Mouse (Mus musculus): ENCODE data around the gene Ccdc86.

Ccdc86 gene

DNA sequence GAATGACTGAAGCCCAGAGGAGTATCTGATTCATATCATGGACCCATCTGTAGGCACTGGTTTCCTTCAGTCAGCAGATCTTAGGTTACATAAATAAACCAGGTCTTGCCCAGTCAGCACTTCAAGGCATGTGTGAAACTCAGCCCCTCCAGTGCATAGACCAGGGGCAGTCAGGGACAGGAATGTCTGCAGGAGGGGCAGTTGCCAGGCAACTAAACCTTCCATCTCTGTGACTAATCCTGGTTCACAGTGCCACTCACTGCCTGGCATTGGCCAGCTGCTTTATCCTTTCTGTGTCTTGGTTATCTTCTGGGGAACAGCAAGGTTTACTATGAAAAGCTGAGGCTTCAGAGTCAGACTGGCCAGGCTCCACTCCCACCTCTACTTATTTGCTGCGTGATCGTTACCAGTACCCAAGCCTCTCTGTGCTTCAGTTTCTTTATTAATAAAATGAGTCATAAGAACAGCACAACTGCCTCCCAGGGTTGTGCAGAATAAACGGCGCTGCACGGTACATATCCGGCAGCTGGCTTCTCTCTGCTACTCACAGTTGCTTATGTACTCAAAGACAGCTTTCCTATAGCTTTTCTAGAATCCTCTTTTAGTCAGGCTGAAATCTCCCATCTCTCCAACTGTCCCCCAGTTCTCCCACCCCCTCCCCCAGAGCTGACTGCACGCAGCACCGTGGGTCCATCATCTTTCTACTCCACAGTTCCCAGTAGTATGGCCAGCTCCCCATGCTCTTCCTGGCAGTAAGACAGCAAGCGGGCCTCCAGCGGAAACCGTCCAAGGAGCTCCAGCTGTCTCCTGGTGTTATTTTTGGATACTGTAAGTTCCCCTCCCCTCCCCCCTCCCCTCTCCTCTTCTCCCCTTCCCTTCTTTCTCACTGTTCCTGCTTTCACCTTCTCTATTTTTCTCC lies 3.2 kb upstream of the Ccdc86 start:
- DNase-seq (ENCODE audit: extremely low read depth, low read depth) = no peak

DNA sequence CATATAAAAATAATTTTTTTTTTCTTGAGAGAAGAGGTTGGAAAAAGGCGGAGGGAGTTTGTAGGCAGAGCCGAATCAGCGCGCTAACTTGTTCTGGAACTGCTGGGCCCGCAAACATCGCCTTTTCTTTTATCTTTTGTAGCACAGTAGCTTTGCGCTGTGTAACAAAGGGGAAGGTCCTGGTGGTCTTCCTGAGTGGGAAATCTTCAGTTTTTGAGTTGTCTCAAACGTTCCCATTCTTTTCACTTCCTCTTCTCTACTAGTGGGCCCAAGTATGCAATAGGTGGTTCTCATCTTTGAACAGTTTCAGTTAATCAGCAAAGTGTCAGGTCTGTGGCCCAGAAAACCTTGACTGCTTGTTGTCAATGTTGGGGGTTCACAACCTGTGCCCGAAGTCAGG lies 492 bp upstream of the Ccdc86 start:
- DNase-seq (ENCODE audit: extremely low read depth, low read depth) = peak; percentile 49

DNA sequence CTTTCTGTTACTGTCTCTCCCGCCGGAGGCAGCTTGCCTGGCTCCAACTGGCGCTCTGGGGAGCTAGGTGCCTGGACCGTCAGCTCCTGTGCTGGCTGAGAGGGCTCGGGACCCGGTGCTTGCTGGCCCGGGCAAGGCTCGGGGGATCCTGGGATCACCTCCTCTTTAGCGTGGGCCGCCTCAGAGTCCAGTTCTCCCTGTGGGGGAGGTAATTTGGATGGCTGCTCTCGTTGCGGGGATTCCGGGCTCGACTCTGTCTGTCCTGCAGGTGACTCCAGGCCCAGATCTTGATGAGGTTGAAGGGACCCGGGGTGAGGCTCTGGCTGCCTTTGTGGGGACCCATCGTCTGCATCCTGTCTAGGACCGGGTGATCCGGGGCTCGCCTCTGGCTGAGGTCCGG lies 650 bp downstream of the Ccdc86 start:
- no peak for DNase-seq (ENCODE audit: extremely low read depth, low read depth)

DNA sequence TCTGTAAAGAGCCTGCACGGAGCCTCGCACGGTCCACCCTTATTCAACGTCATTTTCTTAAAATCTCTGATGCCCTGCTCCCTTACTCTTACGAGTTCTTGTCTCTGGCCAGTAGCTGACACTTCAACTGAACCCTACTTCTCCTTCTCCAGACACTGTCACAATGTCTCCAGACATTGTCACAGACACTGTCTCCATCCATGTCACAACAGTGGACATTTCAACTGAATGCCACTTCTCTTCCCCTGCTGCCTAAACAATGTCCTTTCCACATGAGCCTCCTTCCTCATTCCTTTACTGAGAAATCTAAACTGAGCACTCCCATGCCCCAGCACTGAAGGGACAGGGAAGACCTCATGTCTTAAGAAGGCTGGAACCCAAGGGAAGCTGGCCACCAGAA lies 1.8 kb downstream of the Ccdc86 start:
- no peak for DNase-seq (ENCODE audit: extremely low read depth, low read depth)

DNA sequence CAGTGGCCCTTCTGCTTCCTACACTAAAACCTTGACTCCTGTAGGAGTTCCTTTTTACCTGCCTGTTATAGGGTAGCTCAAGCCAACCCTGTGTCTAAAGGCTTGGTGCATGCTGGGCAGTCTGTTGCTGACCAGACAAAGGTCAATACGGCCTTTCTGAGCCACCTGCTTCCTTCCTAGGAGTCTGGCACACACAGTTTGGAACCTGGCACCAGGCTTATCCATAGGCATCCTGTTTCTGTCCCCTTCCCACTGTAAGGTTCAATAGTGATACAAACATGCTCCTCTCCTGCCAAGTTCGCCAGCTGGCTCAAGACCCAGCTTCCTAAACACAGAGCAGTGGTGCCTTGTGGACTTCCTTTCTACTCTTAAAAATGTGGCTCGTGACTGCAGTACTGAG lies 2.6 kb downstream of the Ccdc86 start:
- DNase-seq (ENCODE audit: extremely low read depth, low read depth) = no peak

DNA sequence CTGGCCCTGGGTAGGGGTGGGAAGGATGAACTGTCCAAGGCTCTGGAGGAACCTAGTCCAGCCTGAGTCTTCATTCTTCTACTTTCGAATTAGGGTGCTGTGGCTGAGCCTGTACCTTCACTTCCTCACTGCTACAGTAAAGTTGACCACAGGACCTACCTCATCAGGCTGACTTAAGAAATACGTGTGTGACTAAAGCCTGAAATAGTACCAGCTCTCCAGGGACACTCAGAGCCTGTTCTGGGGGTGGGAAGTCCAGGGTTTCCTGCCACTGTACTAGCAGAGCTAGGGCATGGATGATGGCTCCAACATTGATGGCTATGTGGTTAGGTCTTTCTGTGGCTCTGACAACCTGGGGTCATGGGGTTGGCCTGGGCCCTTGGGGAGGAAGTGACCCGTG lies 5.1 kb downstream of the Ccdc86 start:
- no peak for DNase-seq (ENCODE audit: extremely low read depth, low read depth)

- no peak for DNase-seq (ENCODE audit: extremely low read depth, low read depth)
Measured at GRCm38 (mm10) chr19:10940801-10941457, 8.1 kb downstream of the Ccdc86 start.

DNA sequence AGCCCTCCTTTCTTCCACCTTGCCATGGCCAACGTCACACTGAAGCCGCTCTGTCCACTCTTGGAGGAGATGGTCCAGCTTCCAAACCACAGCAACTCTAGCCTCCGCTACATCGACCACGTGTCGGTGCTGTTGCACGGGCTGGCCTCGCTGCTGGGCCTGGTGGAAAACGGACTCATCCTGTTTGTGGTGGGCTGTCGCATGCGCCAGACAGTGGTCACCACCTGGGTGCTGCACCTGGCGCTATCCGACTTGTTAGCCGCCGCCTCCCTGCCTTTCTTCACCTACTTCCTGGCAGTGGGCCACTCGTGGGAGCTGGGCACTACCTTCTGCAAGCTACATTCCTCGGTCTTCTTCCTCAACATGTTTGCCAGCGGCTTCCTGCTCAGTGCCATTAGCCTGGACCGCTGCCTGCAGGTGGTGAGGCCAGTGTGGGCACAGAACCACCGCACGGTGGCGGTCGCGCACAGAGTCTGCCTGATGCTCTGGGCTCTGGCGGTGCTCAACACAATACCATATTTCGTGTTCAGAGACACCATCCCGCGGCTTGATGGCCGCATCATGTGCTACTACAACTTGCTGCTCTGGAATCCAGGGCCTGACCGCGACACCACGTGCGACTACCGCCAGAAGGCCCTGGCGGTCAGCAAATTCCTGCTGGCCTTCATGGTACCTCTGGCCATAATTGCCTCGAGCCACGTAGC lies 8.8 kb downstream of the Ccdc86 start:
- DNase-seq (ENCODE audit: extremely low read depth, low read depth) = no peak

DNA sequence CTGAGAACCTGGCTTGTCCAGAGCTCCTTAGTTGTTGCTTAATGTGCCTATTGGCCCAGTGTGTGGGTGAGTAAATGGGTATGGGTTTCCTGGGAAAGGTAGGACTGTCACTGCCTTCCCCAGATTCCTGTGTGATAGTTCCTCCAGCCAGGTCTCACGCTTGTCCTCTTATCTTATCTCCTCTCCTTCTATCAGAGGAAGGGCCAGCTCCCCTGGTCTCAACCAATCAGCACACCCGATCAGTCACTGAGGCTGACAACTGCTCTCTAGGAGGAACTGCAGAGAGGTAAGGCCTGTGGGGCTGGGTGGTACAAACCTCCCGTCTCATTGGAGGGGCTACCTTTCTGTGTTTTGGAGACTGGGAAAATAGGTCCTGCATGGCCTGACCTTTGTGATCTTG lies 10.3 kb downstream of the Ccdc86 start:
- DNase-seq (ENCODE audit: extremely low read depth, low read depth) = no peak

GRCm38 (mm10) chr19:10937110-10937563 lies 11.9 kb downstream of the Ccdc86 start, which contains the start of gene Ptgdr2:
Ptgdr2 (plus strand) TSS chr19:10937160.
- DNase-seq (ENCODE audit: extremely low read depth, low read depth) = peak; percentile 68

GRCm38 (mm10) chr19:10936077-10936476 lies 13.0 kb downstream of the Ccdc86 start:
- DNase-seq (ENCODE audit: extremely low read depth, low read depth) = no peak

GRCm38 (mm10) chr19:10935029-10935428 lies 14.0 kb downstream of the Ccdc86 start:
- DNase-seq (ENCODE audit: extremely low read depth, low read depth) = no peak

DNA sequence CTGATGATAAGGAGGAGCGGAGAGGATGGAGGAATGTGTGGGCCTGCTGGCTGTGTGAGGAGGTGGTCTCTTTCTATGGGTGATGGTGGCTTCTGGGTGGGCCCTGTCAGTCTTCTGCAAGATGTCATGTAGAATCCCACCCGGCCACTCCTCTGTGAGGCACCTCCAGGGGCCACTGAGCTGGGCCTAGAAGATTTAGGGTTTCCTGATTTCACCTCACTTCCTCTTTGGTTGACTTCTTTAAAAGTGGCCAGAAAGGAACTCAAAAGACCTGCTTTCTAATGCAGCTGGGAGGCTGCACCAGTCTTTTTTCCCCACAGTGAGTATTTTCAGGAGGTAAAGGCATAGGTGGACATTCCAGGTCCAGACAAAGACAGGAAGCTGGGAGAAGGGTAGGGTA lies 18.4 kb downstream of the Ccdc86 start:
- DNase-seq (ENCODE audit: extremely low read depth, low read depth) = no peak

GRCm38 (mm10) chr19:10926666-10927065 lies 22.4 kb downstream of the Ccdc86 start:
- DNase-seq (ENCODE audit: extremely low read depth, low read depth) = no peak

GRCm38 (mm10) chr19:10926123-10926621 lies 22.9 kb downstream of the Ccdc86 start:
- DNase-seq (ENCODE audit: extremely low read depth, low read depth) = no peak

DNA sequence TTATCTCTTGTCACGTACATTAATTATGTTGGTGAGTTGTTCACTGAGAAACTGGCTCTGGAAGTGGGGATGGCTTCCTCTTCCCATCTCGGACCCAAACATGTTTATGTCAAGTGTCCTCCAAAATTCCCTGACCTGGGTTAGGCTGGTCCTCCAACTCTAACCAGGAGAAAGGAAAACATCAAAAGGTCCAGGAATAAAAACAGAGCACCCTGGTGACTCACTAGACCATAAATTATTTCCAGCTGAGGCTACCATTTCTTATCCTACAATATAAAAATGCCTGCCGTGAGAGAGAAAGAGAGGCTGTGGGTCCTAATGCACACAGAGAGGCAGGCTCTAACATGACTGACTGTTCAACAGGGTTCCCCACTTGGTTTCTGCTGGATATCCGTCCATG lies 24.8 kb downstream of the Ccdc86 start:
- DNase-seq (ENCODE audit: extremely low read depth, low read depth) = no peak

- DNase-seq (ENCODE audit: extremely low read depth, low read depth) = no peak
Measured at GRCm38 (mm10) chr19:10921058-10921457, 28.0 kb downstream of the Ccdc86 start.

DNA sequence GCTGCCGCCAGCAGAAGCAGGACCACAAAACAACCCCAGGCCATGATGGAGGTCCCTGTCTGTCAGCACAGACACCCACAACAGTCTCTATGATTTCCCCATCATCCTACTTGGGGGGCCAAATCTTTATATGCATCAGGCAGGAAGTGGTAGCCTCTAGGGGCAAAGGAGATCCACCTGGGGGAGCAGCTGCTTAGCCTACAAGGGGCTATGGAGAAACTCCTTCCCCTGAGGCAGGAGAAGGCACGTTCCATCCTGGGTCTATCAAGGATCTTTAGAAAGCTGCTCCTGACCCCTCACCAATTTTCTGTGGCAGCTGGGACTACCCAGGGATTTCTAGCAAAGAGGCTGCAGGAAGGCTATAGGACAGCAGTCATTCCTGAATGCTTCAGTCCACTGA lies 28.5 kb downstream of the Ccdc86 start, which contains the start of gene Zp1:
Zp1 (minus strand) TSS at position 101 of the 400 bp plus-strand sequence.
- DNase-seq (ENCODE audit: extremely low read depth, low read depth) = no peak

DNA sequence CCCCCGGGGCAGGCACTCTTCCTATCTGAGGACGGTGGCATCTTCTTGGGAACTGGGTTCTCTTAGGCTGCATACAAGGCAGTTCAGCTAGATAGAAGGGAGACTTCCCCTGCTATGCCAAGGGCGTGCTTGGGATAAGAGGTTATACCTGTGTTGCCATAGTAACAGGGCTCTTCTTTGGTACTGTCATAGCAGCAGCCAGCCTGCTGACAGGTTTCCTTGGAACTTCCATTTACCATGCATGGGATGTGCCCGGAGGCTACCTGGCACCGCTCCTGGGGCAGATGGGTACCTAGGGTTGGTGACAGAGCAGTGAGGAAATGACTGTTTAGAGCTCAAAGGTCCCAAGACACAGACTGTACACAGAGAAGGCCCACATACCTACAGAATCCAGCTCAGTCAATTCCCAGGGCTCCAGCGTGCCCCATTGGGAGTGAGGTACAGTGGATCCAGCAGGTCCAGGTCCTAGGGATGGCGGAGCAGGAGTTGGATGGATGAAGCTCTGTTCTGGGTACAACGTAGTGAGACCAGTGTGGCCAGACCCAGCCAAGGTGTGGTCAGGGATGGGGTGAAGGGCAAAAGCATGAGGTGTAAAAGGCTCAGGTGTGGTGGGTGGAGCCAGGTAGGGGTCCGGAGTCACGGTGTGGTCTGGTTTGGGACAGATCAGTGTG lies 30.6 kb downstream of the Ccdc86 start:
- no peak for DNase-seq (ENCODE audit: extremely low read depth, low read depth)

DNA sequence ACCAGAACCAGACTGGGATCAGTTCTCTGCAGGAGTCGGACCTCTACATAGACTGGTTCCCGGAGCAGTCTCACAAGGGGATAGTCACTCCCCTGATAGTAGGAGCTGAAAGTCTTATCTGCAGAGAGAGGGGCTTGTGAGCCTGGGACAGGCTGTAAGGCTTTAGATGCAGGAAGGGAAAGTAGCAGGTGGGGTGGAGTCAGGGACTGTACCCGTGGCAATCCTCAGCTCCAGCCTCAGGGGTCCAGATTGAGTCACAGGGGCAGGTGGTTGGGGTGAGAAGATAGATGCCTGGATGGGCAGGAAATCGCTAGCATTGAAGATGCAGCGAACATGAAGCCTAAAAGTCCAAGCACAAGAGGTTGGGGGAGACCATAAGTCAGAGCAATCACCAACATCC lies 32.6 kb downstream of the Ccdc86 start:
- no peak for DNase-seq (ENCODE audit: extremely low read depth, low read depth)

DNA sequence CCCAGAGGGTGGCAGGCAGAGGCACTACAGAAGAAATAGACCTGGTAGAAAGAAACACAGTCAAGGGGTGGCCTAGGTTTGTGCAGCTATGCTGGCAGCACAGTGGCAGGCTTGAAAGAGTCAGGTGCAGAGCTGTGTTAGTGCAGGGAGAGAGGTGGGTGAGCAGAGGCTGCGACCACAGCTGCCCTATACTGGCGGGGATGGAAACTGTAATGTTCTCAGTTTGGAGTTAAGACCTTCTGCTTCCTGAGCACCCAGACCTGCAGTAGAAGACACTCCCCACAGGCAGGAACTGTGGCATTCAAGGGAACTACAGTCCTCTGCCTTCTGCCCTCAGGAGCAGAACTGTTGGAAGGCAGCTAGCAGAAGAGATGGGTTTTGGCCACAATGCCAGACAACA lies 34.2 kb downstream of the Ccdc86 start:
- DNase-seq (ENCODE audit: extremely low read depth, low read depth) = no peak
